Mouse (Mus musculus) embryonic facial prominence, embryonic 13.5 days (tissue): Measurements from ENCODE around the gene Adipor2. TPM values are rescaled to one million over a fixed set of nuclear protein-coding genes. Genes with fewer than 3 reads are reported as not detected.
"Not testable (repeated sequence)": the region's sequence is repeated elsewhere in the genome, so short reads cannot be mapped to it uniquely, and the experiment has no call there.

ENCODE experiments used
- ATAC-seq: fragments of 200-750 bp; cut with Nextera tagmentation; 2 replicates; pipeline ENCODE4 v1.8.0; 2017; ENCODE audit warnings: low read depth; ENCODE audit not compliant: insufficient number of reproducible peaks, insufficient read depth, low FRiP score, low TSS enrichment
- H3K27ac ChIP-seq: fragments of 300-500 bp; sonication (generic); 2 replicates; pipeline ENCODE4 v1.5.1; 2015; ENCODE audit warnings: moderate library complexity, mild to moderate bottlenecking, inconsistent platforms
- H3K27me3 ChIP-seq: fragments of 300-500 bp; sonication (generic); 2 replicates; pipeline ENCODE4 v1.6.1; 2015; ENCODE audit warnings: mild to moderate bottlenecking, inconsistent platforms
- H3K36me3 ChIP-seq: fragments of 300-500 bp; sonication (generic); 2 replicates; pipeline ENCODE4 v1.6.1; 2015; ENCODE audit warnings: mild to moderate bottlenecking, inconsistent platforms
- H3K4me1 ChIP-seq: fragments of 300-500 bp; sonication (generic); 2 replicates; pipeline ENCODE4 v1.6.1; 2015; ENCODE audit warnings: inconsistent platforms
- H3K4me2 ChIP-seq: fragments of 300-500 bp; sonication (generic); 2 replicates; pipeline ENCODE4 v1.6.1; 2015; ENCODE audit warnings: moderate library complexity, mild to moderate bottlenecking, inconsistent platforms
- H3K4me3 ChIP-seq: fragments of 300-500 bp; sonication (generic); 2 replicates; pipeline ENCODE4 v1.5.1; 2015; ENCODE audit warnings: mild to moderate bottlenecking, inconsistent platforms
- H3K9ac ChIP-seq: fragments of 300-500 bp; sonication (generic); 2 replicates; pipeline ENCODE4 v1.6.1; 2015; ENCODE audit warnings: mild to moderate bottlenecking, inconsistent platforms
- H3K9me3 ChIP-seq: fragments of 300-500 bp; sonication (generic); 2 replicates; pipeline ENCODE4 v1.6.1; 2016; ENCODE audit warnings: inconsistent platforms
- WGBS: fragments of 180-500 bp; shearing (Covaris S2); methylation state at CpG from one replicate; pipeline ENCODE4 v1.1.7; 2015; ENCODE audit warnings: mixed read lengths; 5-methylcytosine and 5-hydroxymethylcytosine counted together
- polyA plus RNA-seq: library from polyadenylated mRNA; unstranded; fragments of >200 nt; fragmentation: Nextera tagmentation; extraction: Ambion mirVana; gene quantifications from 2 replicates; pipeline ENCODE4 v1.2.1, GENCODE M21; 2015

Gene Adipor2
- polyA plus RNA-seq, 1 experiment from 2014 or later = 32.4 TPM

DNA sequence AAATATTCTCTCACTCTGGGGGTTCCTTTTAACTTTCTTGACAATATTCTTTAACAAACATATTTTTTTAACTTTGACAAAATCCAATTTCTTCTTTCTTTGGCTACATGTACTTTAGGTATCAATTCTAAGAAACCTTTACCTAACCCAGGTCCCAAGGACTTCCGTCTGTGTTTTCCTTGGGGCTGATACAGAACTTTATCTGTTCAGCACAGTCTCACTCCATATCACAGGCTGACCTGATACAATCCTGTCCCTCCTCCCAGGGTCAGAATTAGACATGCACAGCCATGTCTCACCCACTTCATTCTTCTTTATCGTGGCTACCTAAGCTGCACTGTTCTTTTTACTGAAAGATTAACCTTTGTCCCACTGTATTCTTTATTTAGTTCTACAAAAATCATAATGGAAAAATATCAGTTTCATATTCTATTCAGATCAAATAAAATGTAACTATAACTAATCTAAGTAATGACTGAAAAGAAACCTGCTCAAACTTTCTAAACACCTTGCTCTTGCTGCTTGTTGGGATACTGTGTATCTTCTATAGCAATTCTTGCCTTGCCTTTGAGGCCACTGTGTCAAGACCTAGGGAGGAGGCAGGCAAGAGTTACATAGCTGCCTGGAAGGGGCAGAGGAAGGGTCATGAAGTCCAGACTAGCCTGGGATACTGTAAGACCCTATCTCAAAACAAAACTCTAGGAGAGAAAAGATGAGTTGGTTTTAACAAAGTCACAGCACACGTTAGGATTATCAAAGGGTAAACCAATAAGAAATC is 56.4 kb downstream of the Adipor2 start:
- Histone ChIP-seq H3K36me3 (peaks cover 63% of the 10 kb centered on the region), H3K4me1 (no peaks in the 10 kb centered on the region), H3K4me2 (no peak overlapping the region), H3K27ac (no peak overlapping the region), H3K27me3 (no peaks in the 10 kb centered on the region), H3K9ac (no peak overlapping the region), H3K9me3 (no peaks in the 10 kb centered on the region), H3K4me3 (no peak overlapping the region)
- WGBS = 92% methylated on average over 3 of the region's 3 CpGs
- ATAC-seq = no peak

DNA sequence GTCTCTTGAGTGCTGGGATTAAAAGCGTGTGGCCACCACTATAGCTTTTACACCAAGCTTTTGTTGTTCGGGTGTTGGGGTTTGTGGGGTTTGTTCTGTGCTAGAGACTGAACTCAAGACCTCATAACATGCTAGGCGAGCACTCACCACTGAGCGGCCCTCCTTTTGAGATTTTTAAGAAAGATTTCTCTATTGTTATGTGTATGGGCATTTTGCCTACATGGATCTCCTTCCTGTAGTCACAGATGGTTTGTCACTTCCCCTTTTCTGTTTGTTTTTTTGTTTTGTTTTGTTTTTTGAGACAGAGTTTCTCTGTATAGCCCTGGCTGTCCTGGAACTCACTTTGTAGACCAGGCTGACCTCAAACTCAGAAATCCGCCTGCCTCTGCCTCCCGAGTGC is 57.3 kb downstream of the Adipor2 start:
- not testable (repeated sequence) for H3K4me1 ChIP-seq, ATAC-seq, H3K4me3 ChIP-seq, H3K9me3 ChIP-seq, H3K4me2 ChIP-seq, H3K9ac ChIP-seq, H3K27me3 ChIP-seq, H3K27ac ChIP-seq
- peaks cover 63% of the 10 kb centered on the region for H3K36me3 ChIP-seq
- WGBS = 90% methylated on average over 6 of the region's 6 CpGs

DNA sequence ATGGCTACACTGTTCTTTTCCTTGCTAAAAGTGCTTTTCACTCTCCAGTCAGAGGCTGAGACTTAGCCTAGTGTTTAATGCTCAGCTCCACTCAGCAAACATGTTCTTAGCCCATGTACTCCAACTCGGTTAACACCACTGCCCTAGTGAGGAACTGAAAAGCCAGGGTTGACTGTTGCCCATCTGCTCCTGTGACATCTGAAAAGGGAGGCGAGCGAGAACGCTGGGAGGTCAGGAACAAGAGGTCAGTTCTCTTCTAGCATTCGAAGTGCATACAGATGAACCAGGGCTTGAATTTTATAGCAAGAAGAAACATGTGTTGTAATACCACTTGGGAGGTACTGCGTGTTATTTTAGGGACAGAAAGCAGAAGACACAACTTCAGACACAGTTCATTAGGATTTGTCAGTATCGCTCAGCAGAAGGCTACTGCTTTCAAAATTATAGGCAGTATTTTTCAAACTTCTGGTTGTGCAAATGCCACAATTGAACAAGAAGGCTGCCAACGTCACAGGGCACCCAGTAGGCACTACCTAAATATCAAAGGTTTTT is 59.4 kb downstream of the Adipor2 start:
- Histone ChIP-seq H3K27ac (no peak overlapping the region), H3K36me3 (peaks cover 71% of the 10 kb centered on the region), H3K9me3 (no peaks in the 10 kb centered on the region), H3K27me3 (no peaks in the 10 kb centered on the region), H3K9ac (no peak overlapping the region), H3K4me1 (no peaks in the 10 kb centered on the region), H3K4me3 (no peak overlapping the region), H3K4me2 (no peak overlapping the region)
- ATAC-seq = no peak
- WGBS = 92% methylated on average over 8 of the region's 8 CpGs

DNA sequence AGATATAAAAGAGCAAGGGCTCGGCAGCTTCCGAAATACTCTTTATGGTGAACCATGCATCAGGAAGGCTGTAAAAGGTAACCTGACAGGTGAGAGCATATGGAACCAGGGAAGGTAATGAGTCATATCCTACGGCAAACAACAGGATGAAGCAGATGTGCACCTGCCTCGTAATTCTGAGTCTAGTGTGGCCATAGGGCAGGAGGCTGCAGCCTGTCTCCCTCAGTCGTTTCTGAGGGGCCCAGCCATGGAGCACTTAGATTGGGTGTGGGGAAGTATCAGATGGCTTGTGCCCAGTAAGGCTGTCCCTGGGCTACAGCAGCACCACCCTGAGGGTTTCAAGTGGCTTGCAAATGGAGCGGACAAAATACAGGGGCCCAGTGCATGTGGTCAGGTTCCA is 65.0 kb downstream of the Adipor2 start:
- WGBS = 85% methylated on average over 6 of the region's 6 CpGs
- Histone ChIP-seq H3K4me2 (no peak overlapping the region), H3K9me3 (no peaks in the 10 kb centered on the region), H3K4me3 (no peak overlapping the region), H3K9ac (no peak overlapping the region), H3K36me3 (peaks cover 40% of the 10 kb centered on the region), H3K27me3 (no peaks in the 10 kb centered on the region), H3K27ac (no peak overlapping the region), H3K4me1 (no peaks in the 10 kb centered on the region)
- ATAC-seq = no peak

- no peak overlapping the region for H3K27ac ChIP-seq
- no peaks in the 10 kb centered on the region for H3K4me1 ChIP-seq
- H3K27me3 ChIP-seq = no peaks in the 10 kb centered on the region
- WGBS = 86% methylated on average over 8 of the region's 8 CpGs
- H3K4me2 ChIP-seq = no peak overlapping the region
- H3K9ac ChIP-seq = no peak overlapping the region
- no peaks in the 10 kb centered on the region for H3K9me3 ChIP-seq
- H3K36me3 ChIP-seq = peaks cover 33% of the 10 kb centered on the region
- H3K4me3 ChIP-seq = no peak overlapping the region
- ATAC-seq = no peak
Measured at GRCm38 (mm10) chr6:119351656-119352055, 65.8 kb downstream of the Adipor2 start.

- no peak overlapping the region for H3K9ac ChIP-seq
- H3K4me1 ChIP-seq = no peaks in the 10 kb centered on the region
- no peaks in the 10 kb centered on the region for H3K9me3 ChIP-seq
- H3K4me2 ChIP-seq = no peak overlapping the region
- H3K36me3 ChIP-seq = peaks cover 24% of the 10 kb centered on the region
- H3K27me3 ChIP-seq = no peaks in the 10 kb centered on the region
- 82% methylated on average over 9 of the region's 9 CpGs for whole genome bisulfite sequencing
- no peak overlapping the region for H3K4me3 ChIP-seq
- ATAC-seq = no peak
- no peak overlapping the region for H3K27ac ChIP-seq
Measured at GRCm38 (mm10) chr6:119350703-119351198, 66.8 kb downstream of the Adipor2 start.

- ATAC-seq = no peak
- Histone ChIP-seq H3K4me3 (no peak overlapping the region), H3K4me2 (no peak overlapping the region), H3K36me3 (peaks cover under 1% of the 10 kb centered on the region; the same call in 1 of the 2 replicates), H3K4me1 (no peaks in the 10 kb centered on the region), H3K27me3 (no peaks in the 10 kb centered on the region), H3K9me3 (no peaks in the 10 kb centered on the region), H3K9ac (no peak overlapping the region), H3K27ac (no peak overlapping the region)
- 0% methylated on average over 1 of the region's 1 CpGs for WGBS
Measured at GRCm38 (mm10) chr6:119348234-119348633, 69.3 kb downstream of the Adipor2 start.

- Histone ChIP-seq H3K9me3 (no peaks in the 10 kb centered on the region), H3K27me3 (no peaks in the 10 kb centered on the region), H3K4me3 (no peak overlapping the region), H3K27ac (no peak overlapping the region), H3K9ac (no peak overlapping the region), H3K4me2 (no peak overlapping the region), H3K4me1 (no peaks in the 10 kb centered on the region), H3K36me3 (no peaks in the 10 kb centered on the region)
- no peak for ATAC-seq
- WGBS = 74% methylated on average over 5 of the region's 5 CpGs
Measured at GRCm38 (mm10) chr6:119347813-119348212, 69.7 kb downstream of the Adipor2 start.

DNA sequence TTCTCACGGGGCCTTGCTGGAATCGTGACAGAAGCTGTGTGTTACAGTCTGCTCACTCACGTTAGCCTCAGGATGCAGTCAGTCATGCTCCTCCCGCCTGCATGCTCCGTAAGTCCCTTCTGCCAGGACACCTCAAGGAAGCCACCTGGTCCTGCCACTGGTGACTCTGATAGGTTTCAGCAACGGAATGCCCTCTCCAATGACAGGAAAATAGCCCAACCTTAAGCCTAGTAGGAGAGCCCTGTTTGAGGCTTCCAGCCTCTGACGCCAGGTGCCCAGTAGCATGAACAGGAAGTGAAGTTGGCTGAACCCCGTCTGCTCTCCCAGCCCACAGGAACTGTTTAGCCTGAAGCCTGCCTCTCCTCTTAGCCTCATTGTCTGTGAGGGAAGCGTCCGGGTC is 71.2 kb downstream of the Adipor2 start:
- 46% methylated on average over 10 of the region's 10 CpGs for WGBS
- Histone ChIP-seq H3K4me3 (no peak overlapping the region), H3K4me2 (no peak overlapping the region), H3K9ac (no peak overlapping the region), H3K4me1 (no peaks in the 10 kb centered on the region), H3K9me3 (no peaks in the 10 kb centered on the region), H3K27ac (no peak overlapping the region), H3K27me3 (no peaks in the 10 kb centered on the region), H3K36me3 (no peaks in the 10 kb centered on the region)
- no peak for ATAC-seq

DNA sequence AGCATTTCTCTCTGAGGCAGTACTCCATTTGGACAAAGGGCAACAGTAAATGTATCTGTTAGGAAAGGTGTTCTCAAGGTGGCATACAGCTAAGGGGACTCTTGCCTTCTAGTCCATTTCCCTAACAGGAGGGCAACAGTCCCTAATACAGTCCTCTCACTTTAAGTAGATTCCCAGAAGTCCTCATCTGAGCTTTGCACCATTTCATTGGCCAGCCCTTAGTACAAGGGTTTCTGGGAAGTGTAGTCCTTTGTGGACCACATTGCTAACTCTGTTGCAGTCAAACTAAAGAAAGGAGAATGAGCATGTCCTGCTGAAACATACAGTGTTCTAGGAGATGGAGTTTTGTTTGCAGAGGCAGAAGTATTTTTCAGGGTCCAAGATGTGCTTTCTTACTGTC is 76.1 kb downstream of the Adipor2 start:
- ATAC-seq = no peak
- Histone ChIP-seq H3K27ac (no peak overlapping the region), H3K4me2 (no peak overlapping the region), H3K9me3 (no peaks in the 10 kb centered on the region), H3K27me3 (no peaks in the 10 kb centered on the region), H3K4me3 (no peak overlapping the region), H3K9ac (no peak overlapping the region), H3K4me1 (no peaks in the 10 kb centered on the region), H3K36me3 (no peaks in the 10 kb centered on the region)

- H3K9ac ChIP-seq = no peak overlapping the region
- peaks cover 8% of the 10 kb centered on the region; the same call in 1 of the 2 replicates for H3K27me3 ChIP-seq
- no peaks in the 10 kb centered on the region for H3K4me1 ChIP-seq
- H3K36me3 ChIP-seq = no peaks in the 10 kb centered on the region
- H3K27ac ChIP-seq = no peak overlapping the region
- no peak overlapping the region for H3K4me2 ChIP-seq
- WGBS = 33% methylated on average over 11 of the region's 11 CpGs
- H3K9me3 ChIP-seq = no peaks in the 10 kb centered on the region
- ATAC-seq = no peak
- no peak overlapping the region for H3K4me3 ChIP-seq
Measured at GRCm38 (mm10) chr6:119338121-119338912, 79.2 kb downstream of the Adipor2 start.

DNA sequence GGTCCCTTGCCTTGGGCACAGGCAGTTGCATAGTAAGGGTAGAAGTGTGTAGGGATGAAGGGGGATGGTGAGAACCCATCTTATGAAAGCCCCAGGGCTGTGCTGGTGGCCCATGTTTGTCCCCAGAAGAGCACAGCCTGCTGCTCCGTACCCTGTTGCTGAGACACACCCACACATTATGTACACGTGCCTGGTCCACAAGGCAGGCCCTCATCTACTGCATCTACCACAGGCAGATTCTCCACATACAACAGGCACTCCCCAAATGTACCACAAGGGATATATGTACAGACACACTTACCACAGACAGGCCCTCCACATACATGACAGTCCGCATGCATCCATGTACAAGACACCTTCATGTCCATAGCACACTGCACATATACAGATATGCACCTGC is 80.2 kb downstream of the Adipor2 start:
- ATAC-seq = no peak
- Histone ChIP-seq H3K9ac (no peak overlapping the region), H3K27ac (no peak overlapping the region), H3K9me3 (no peaks in the 10 kb centered on the region), H3K4me3 (no peak overlapping the region), H3K36me3 (no peaks in the 10 kb centered on the region), H3K4me2 (no peak overlapping the region), H3K27me3 (peaks cover 18% of the 10 kb centered on the region), H3K4me1 (no peaks in the 10 kb centered on the region)
- 63% methylated on average over 3 of the region's 3 CpGs for WGBS
